Mouse (Mus musculus): ENCODE results near the gene Tmem136.

Gene Tmem136

GRCm38 (mm10) chr9:43071741-43072140 is 44.6 kb downstream of the Tmem136 start:
- no peak for DNase-seq

- DNase-seq: no peak
These were observed 45.2 kb downstream of the Tmem136 start for GRCm38 (mm10) chr9:43071176-43071575.

- no peak for DNase-seq
These were observed 45.8 kb downstream of the Tmem136 start for GRCm38 (mm10) chr9:43070566-43070965.

GRCm38 (mm10) chr9:43070153-43070552 is 46.2 kb downstream of the Tmem136 start:
- no peak for DNase-seq

DNA sequence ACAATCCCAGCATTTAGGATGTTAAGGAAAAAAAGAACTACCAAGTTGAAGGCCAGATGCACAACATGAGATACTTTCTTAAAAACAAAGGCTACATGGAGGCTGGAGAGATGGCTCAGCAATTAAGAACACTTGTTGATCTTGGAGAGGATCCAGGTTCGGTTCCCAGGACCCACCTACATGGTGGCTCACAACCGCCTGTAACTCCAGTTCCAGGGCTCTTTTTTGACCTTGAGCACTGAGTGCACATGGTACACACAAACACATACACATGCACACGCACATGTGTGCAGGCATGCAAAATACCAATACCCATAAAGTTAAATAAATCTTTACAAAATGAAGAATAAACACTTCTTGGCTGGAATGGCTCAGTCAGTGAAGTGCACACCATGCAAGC is 48.5 kb downstream of the Tmem136 start:
- DNase-seq: no peak

DNA sequence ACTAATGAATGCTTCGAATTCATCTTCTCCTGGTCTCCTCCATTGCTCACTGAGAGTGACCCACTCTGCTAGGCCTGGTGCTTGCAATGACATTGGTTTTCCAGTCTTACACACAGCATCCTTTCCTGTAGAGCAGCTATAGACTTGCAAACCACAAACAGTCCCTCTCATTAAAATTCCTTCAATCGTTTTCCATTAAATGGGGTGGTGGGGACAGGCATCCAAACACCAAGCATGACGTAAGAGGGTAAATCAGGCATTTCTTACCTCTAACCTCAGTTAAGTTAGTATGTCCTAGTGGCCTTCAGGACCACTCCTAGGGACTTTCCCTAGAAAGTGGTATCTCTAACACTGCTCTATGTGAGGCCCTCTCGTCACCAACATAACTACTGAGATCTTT is 51.1 kb downstream of the Tmem136 start:
- no peak for DNase-seq

DNA sequence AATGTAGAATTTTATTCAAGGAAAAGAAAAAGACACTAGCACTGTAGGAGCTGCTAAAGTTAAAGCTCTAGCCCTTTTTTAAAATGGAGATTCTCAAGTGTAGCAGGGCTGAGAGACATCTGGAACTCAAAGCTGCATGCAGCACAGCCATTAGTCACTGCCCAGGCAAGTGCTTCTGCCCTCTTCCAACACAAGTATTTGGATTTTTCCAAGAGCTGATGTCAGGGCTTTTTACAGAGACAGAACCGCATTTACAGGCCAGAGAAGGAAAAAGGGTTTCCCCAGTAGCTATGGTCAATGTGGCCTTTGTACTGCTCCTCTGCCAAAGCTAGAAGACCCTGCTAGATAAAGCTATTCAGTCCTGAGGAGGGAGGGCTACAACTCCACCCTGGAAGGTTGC is 54.8 kb downstream of the Tmem136 start:
- DNase-seq: no peak

All from cerebellum, adult 18-20 months (tissue).